Mouse (Mus musculus) MN1 (cell line): ENCODE data around the gene Henmt1.

Source experiments
- DNase-seq: peaks from one replicate; pipeline ENCODE4 v3.0.0-alpha.2; 2016; ENCODE audit warnings: low spot score

The Henmt1 gene

GRCm38 (mm10) chr3:108997762-108998161 lies 58.1 kb downstream of the Henmt1 start:
- DNase-seq = no peak

GRCm38 (mm10) chr3:108999173-108999572 lies 59.5 kb downstream of the Henmt1 start:
- DNase-seq = no peak

GRCm38 (mm10) chr3:109005777-109006176 lies 66.1 kb downstream of the Henmt1 start:
- DNase-seq = peak; percentile 50

- DNase-seq = no peak
These were observed 68.5 kb downstream of the Henmt1 start for GRCm38 (mm10) chr3:109008180-109008579.
